Comparison of ENCODE assay signal across 10 mouse cellular contexts in the genomic region with DNA sequence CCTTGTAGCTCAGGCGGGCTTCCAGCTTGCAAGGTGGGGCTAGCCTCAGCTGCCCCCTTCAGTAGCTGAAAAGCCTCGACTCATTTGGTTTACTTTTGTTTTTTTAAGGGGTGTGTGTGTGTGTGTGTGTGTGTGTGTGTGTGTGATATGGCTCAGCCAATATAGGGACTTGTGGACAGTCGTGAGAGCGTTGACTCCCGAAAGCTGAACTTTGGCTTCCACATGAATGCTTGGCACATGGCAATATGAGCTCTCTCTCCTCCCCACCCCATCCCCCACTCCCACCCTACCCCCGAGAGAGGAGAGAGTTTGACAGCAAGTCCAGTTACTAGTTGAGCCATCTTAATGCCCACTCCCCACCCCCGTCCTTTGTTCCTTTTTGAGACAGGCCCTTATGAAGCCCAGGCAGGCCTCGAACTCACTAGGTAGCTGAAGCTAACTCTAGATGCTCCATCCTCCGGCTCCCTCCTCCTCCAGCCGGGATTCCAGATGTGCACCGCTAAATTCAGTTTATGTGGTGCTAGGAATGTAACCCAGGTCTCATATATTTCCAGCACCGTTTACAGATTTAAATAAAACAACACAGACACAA.
DNase-seq lines count a peak whose midpoint lies in the region; ATAC-seq and TF ChIP-seq lines count a peak whose summit lies in the region.
"Had no signal": no experiment of that assay in that cellular context is flagged by ENCODE, and none has a peak within 500 bp of the region (broad histone marks: within the 10 kb centered on the region; RNA-seq: fewer than 3 reads in every experiment).

No protein-coding gene starts in this region.

- peaks cover 5% of the 10 kb centered on the region; the same call in 1 of the 2 replicates for H3K27me3 ChIP-seq in heart, embryonic 14.5 days (ENCODE audit: control insufficient read depth, insufficient read depth, low read length)
- H3K27me3 ChIP-seq in heart, adult 2 months (ENCODE audit: control insufficient read depth, insufficient read depth, low read length) = no peaks in the 10 kb centered on the region
- peaks cover 32% of the 10 kb centered on the region for H3K27me3 ChIP-seq in liver, embryonic 16.5 days (ENCODE audit: control insufficient read depth, insufficient read depth, low read depth, low read length)
- H3K27me3 ChIP-seq in liver, embryonic 12.5 days (replicated peaks) = peaks cover 76% of the 10 kb centered on the region
- H3K27me3 ChIP-seq in embryonic facial prominence, embryonic 15.5 days = 0 out of 2 replicates have a peak, but pooled peaks cover 5% of the 10 kb centered on the region
- H3K27me3 ChIP-seq in neural tube, embryonic 12.5 days (replicated peaks) = 0 out of 2 replicates have a peak, but pooled peaks cover 8% of the 10 kb centered on the region
- H3K27me3 ChIP-seq: CH12.LX had no signal

- no peak for DNase-seq in heart, adult 2 months
- DNase-seq in thymus, postnatal 36 days = no peak
- DNase-seq: lung, postnatal 14 days; thymus, postnatal 14 days had no signal

- H3K36me3 ChIP-seq in heart, embryonic 14.5 days (ENCODE audit: control insufficient read depth, insufficient read depth, low read length) = no peaks in the 10 kb centered on the region
- H3K36me3 ChIP-seq in heart, adult 2 months (ENCODE audit: control insufficient read depth, insufficient read depth, low read length) = no peaks in the 10 kb centered on the region
- H3K36me3 ChIP-seq in liver, embryonic 16.5 days (ENCODE audit: control insufficient read depth, insufficient read depth) = no peaks in the 10 kb centered on the region
- no peaks in the 10 kb centered on the region for H3K36me3 ChIP-seq in liver, embryonic 12.5 days
- H3K36me3 ChIP-seq in embryonic facial prominence, embryonic 15.5 days = no peaks in the 10 kb centered on the region
- H3K36me3 ChIP-seq in neural tube, embryonic 12.5 days = no peaks in the 10 kb centered on the region

- no peaks in the 10 kb centered on the region for H3K9me3 ChIP-seq in heart, embryonic 14.5 days (ENCODE audit: control insufficient read depth, low read length)
- no peaks in the 10 kb centered on the region for H3K9me3 ChIP-seq in liver, embryonic 16.5 days (replicated peaks; ENCODE audit: control insufficient read depth, low read length)
- no peaks in the 10 kb centered on the region for H3K9me3 ChIP-seq in liver, embryonic 12.5 days (replicated peaks)
- H3K9me3 ChIP-seq in embryonic facial prominence, embryonic 15.5 days (replicated peaks) = no peaks in the 10 kb centered on the region
- H3K9me3 ChIP-seq in neural tube, embryonic 12.5 days = no peaks in the 10 kb centered on the region

- ATAC-seq in heart, embryonic 14.5 days (ENCODE audit: insufficient number of reproducible peaks, insufficient read depth, low FRiP score, low read depth) = no peak
- ATAC-seq in liver, embryonic 16.5 days (ENCODE audit: low read depth) = 0 out of 2 replicates have a peak, but pooled peaks have one; percentile 21
- no peak for ATAC-seq in liver, embryonic 12.5 days
- ATAC-seq in embryonic facial prominence, embryonic 15.5 days (ENCODE audit: insufficient number of reproducible peaks, low FRiP score, low TSS enrichment, low read depth) = no peak
- no peak for ATAC-seq in neural tube, embryonic 12.5 days (ENCODE audit: low FRiP score, low read depth)

- no peak for TF ChIP-seq POLR2A in heart, adult 2 months (IDR thresholded peaks at IDR 0.05; ENCODE audit: insufficient read depth, low read depth, low read length)

- no peak for TF ChIP-seq EP300 in heart, adult 2 months (IDR thresholded peaks at IDR 0.05; ENCODE audit: insufficient read depth, low read depth, low read length)

- no peak overlapping the region for H3K27ac ChIP-seq in heart, embryonic 14.5 days (replicated peaks in 1 of 2; ENCODE audit: control insufficient read depth in 1 of 2, insufficient read depth in 1 of 2, low read depth in 2 of 2, low read length in 2 of 2)
- H3K27ac ChIP-seq in heart, adult 2 months = no peak overlapping the region; the same call in 1 of the 2 replicates
- no peak overlapping the region for H3K27ac ChIP-seq in liver, embryonic 16.5 days (ENCODE audit: low read length)
- no peak overlapping the region for H3K27ac ChIP-seq in liver, embryonic 12.5 days
- no peak overlapping the region for H3K27ac ChIP-seq in embryonic facial prominence, embryonic 15.5 days (replicated peaks)
- H3K27ac ChIP-seq in neural tube, embryonic 12.5 days = no peak overlapping the region

- intact Hi-C loops in heart, adult 2 months (cut with DNase I) = loop anchor here (2.0 kb wide), 1 partner anchor 13 kb away; no protein-coding TSS in a partner anchor

- 70% methylated on average over 12 of the region's 12 CpGs for WGBS in heart, embryonic 14.5 days
- 70% methylated on average over 12 of the region's 12 CpGs for WGBS in heart, adult 2 months
- WGBS in liver, embryonic 16.5 days (ENCODE audit: insufficient replicate concordance) = 44% methylated on average over 12 of the region's 12 CpGs
- WGBS in liver, embryonic 12.5 days (ENCODE audit: insufficient replicate concordance) = 45% methylated on average over 12 of the region's 12 CpGs
- 52% methylated on average over 12 of the region's 12 CpGs for WGBS in embryonic facial prominence, embryonic 15.5 days
- WGBS in neural tube, embryonic 12.5 days = 57% methylated on average over 12 of the region's 12 CpGs

- no peak overlapping the region for H3K4me3 ChIP-seq in heart, embryonic 14.5 days (ENCODE audit: control insufficient read depth in 1 of 2, insufficient read depth in 1 of 2, low read depth in 1 of 2, low read length in 2 of 2)
- no peak overlapping the region for H3K4me3 ChIP-seq in heart, adult 2 months
- no peak overlapping the region for H3K4me3 ChIP-seq in liver, embryonic 16.5 days (ENCODE audit: low read depth, low read length)
- H3K4me3 ChIP-seq in liver, embryonic 12.5 days = no peak overlapping the region
- H3K4me3 ChIP-seq in embryonic facial prominence, embryonic 15.5 days (replicated peaks) = no peak overlapping the region
- no peak overlapping the region for H3K4me3 ChIP-seq in neural tube, embryonic 12.5 days

- no peak overlapping the region for H3K9ac ChIP-seq in heart, embryonic 14.5 days (ENCODE audit: low read length)
- H3K9ac ChIP-seq in heart, adult 2 months (ENCODE audit: low read depth, low read length) = no peak overlapping the region
- H3K9ac ChIP-seq in liver, embryonic 16.5 days (ENCODE audit: low read depth, low read length) = no peak overlapping the region
- H3K9ac ChIP-seq in liver, embryonic 12.5 days = no peak overlapping the region
- H3K9ac ChIP-seq in embryonic facial prominence, embryonic 15.5 days = no peak overlapping the region
- H3K9ac ChIP-seq in neural tube, embryonic 12.5 days = no peak overlapping the region

- no peaks in the 10 kb centered on the region for H3K79me2 ChIP-seq in heart, adult 2 months (replicated peaks; ENCODE audit: control insufficient read depth, insufficient read depth, low read length)

- peaks cover 6 to 22% of the 10 kb centered on the region in 2 experiments for H3K4me1 ChIP-seq in heart, embryonic 14.5 days (ENCODE audit: control insufficient read depth in 2 of 2, insufficient read depth in 2 of 2, low read length in 2 of 2)
- H3K4me1 ChIP-seq in heart, adult 2 months (ENCODE audit: control insufficient read depth, insufficient read depth, low read length) = peaks cover 2% of the 10 kb centered on the region; the same call in 1 of the 2 replicates
- H3K4me1 ChIP-seq in liver, embryonic 16.5 days (ENCODE audit: control insufficient read depth, low read depth, low read length) = peaks cover 3% of the 10 kb centered on the region
- 0 out of 2 replicates have a peak, but pooled peaks cover 11% of the 10 kb centered on the region for H3K4me1 ChIP-seq in liver, embryonic 12.5 days
- H3K4me1 ChIP-seq in embryonic facial prominence, embryonic 15.5 days = peaks cover 30% of the 10 kb centered on the region
- H3K4me1 ChIP-seq in neural tube, embryonic 12.5 days = peaks cover 22% of the 10 kb centered on the region; the same call in 1 of the 2 replicates

- H3K4me2 ChIP-seq in heart, embryonic 14.5 days (ENCODE audit: low read length) = peak overlapping the region; percentile 96
- no peak overlapping the region for H3K4me2 ChIP-seq in liver, embryonic 16.5 days (ENCODE audit: low read depth, low read length)
- H3K4me2 ChIP-seq in liver, embryonic 12.5 days = no peak overlapping the region
- H3K4me2 ChIP-seq in embryonic facial prominence, embryonic 15.5 days (replicated peaks) = peak overlapping the region; percentile 87
- H3K4me2 ChIP-seq in neural tube, embryonic 12.5 days (replicated peaks) = peak overlapping the region; percentile 14; the same call in 1 of the 2 replicates

- no peak for TF ChIP-seq CTCF in heart, adult 2 months (IDR thresholded peaks at IDR 0.05)

Comparison
In these comparisons a context has a peak if more than half of its experiments do, and no peak if none do; other contexts are left out.
1. H3K4me2 ChIP-seq: peak in heart, embryonic 14.5 days (single experiment), embryonic facial prominence, embryonic 15.5 days (single experiment) and neural tube, embryonic 12.5 days (single experiment); none in liver, embryonic 16.5 days (single experiment) and liver, embryonic 12.5 days (single experiment).